Mouse (Mus musculus) stomach, embryonic 14.5 days (tissue): ENCODE data around the gene Saxo1. TPM values are rescaled to one million over a fixed set of nuclear protein-coding genes. Genes with fewer than 3 reads are reported as not detected.

Experiments used
- ATAC-seq: fragments of 200-750 bp; cut with Nextera tagmentation; 2 replicates; pipeline ENCODE4 v1.8.0; 2017; ENCODE audit warnings: low read depth, moderate TSS enrichment; ENCODE audit not compliant: insufficient number of reproducible peaks, insufficient read depth, low FRiP score
- H3K27ac ChIP-seq: fragments of 300-500 bp; sonication (generic); 2 replicates; pipeline ENCODE4 v1.5.1; 2014; ENCODE audit warnings: mild to moderate bottlenecking, low read length, moderate library complexity, mixed read lengths
- H3K27me3 ChIP-seq: fragments of 300-500 bp; sonication (generic); 2 replicates; pipeline ENCODE4 v1.6.1; 2014; ENCODE audit warnings: low read length, control low read depth, mixed read lengths; ENCODE audit not compliant: control insufficient read depth, insufficient read depth
- H3K36me3 ChIP-seq: fragments of 300-500 bp; sonication (generic); 2 replicates; pipeline ENCODE4 v1.6.1; 2014; ENCODE audit warnings: mild to moderate bottlenecking, control low read depth, low read length, moderate library complexity, mixed read lengths; ENCODE audit not compliant: control insufficient read depth, insufficient read depth
- H3K4me1 ChIP-seq: fragments of 300-500 bp; sonication (generic); 2 replicates; pipeline ENCODE4 v1.6.1; 2014; ENCODE audit warnings: low read length, control low read depth, mixed read lengths; ENCODE audit not compliant: control insufficient read depth, insufficient read depth
- H3K4me2 ChIP-seq: fragments of 300-500 bp; sonication (generic); replicated peaks from 2 replicates; pipeline ENCODE4 v1.6.1; 2014; ENCODE audit warnings: low read depth, low read length, control low read depth
- H3K4me3 ChIP-seq: fragments of 300-500 bp; sonication (generic); 2 replicates; pipeline ENCODE4 v1.5.1; 2014; ENCODE audit warnings: low read depth, low read length, control low read depth
- H3K9ac ChIP-seq: fragments of 300-500 bp; sonication (generic); replicated peaks from 2 replicates; pipeline ENCODE4 v1.6.1; 2014; ENCODE audit warnings: low read depth, mild to moderate bottlenecking, control low read depth, low read length, moderate library complexity, mixed read lengths
- H3K9me3 ChIP-seq: fragments of 300-500 bp; sonication (generic); 2 replicates; pipeline ENCODE4 v1.6.1; 2016; ENCODE audit warnings: low read depth, low read length, control low read depth; ENCODE audit not compliant: control insufficient read depth
- WGBS: fragments of 180-500 bp; shearing (Covaris S2); extraction: QIAGEN DNeasy Blood & Tissue Kit; methylation state at CpG from one replicate; pipeline ENCODE4 v1.1.7; 2014; 5-methylcytosine and 5-hydroxymethylcytosine counted together
- polyA plus RNA-seq: library from polyadenylated mRNA; unstranded; fragments of >200 nt; fragmentation: Nextera tagmentation; extraction: Ambion mirVana; gene quantifications from 2 replicates; pipeline ENCODE4 v1.2.1, GENCODE M21; 2014

Saxo1 gene
- polyA plus RNA-seq, 1 experiment from 2014 or later = not detected

- peak overlapping the region; percentile 71 for H3K9ac ChIP-seq
- H3K27ac ChIP-seq = peak overlapping the region; percentile 96
- H3K9me3 ChIP-seq = no peaks in the 10 kb centered on the region
- H3K27me3 ChIP-seq = no peaks in the 10 kb centered on the region
- peaks cover 7% of the 10 kb centered on the region for H3K4me1 ChIP-seq
- peak overlapping the region; percentile 70 for H3K4me2 ChIP-seq
- H3K36me3 ChIP-seq = no peaks in the 10 kb centered on the region
- peak overlapping the region; percentile 83 for H3K4me3 ChIP-seq
- ATAC-seq = peak; percentile 19; the same call in 1 of the 2 replicates
- WGBS = 17% methylated on average over 6 of the region's 6 CpGs
Measured at GRCm38 (mm10) chr4:86574939-86575282, 16.8 kb upstream of the Saxo1 start.

GRCm38 (mm10) chr4:86561061-86561460 is 2.9 kb upstream of the Saxo1 start:
- Histone ChIP-seq H3K4me2 (no peak overlapping the region), H3K9ac (no peak overlapping the region), H3K9me3 (no peaks in the 10 kb centered on the region), H3K27ac (no peak overlapping the region), H3K27me3 (no peaks in the 10 kb centered on the region), H3K4me3 (no peak overlapping the region), H3K4me1 (no peaks in the 10 kb centered on the region), H3K36me3 (no peaks in the 10 kb centered on the region)
- 95% methylated on average over 3 of the region's 3 CpGs for WGBS
- ATAC-seq = no peak

- no peak for ATAC-seq
- H3K4me2 ChIP-seq = no peak overlapping the region
- H3K36me3 ChIP-seq = no peaks in the 10 kb centered on the region
- no peak overlapping the region for H3K4me3 ChIP-seq
- H3K9ac ChIP-seq = no peak overlapping the region
- H3K4me1 ChIP-seq = no peaks in the 10 kb centered on the region
- H3K9me3 ChIP-seq = no peaks in the 10 kb centered on the region
- no peaks in the 10 kb centered on the region for H3K27me3 ChIP-seq
- no peak overlapping the region for H3K27ac ChIP-seq
- 69% methylated on average over 4 of the region's 4 CpGs for WGBS
Measured at GRCm38 (mm10) chr4:86559006-86559405, 878 bp upstream of the Saxo1 start.

GRCm38 (mm10) chr4:86557371-86557770 is 757 bp downstream of the Saxo1 start:
- Histone ChIP-seq H3K27ac (no peak overlapping the region), H3K9ac (no peak overlapping the region), H3K4me1 (no peaks in the 10 kb centered on the region), H3K36me3 (no peaks in the 10 kb centered on the region), H3K27me3 (no peaks in the 10 kb centered on the region), H3K4me3 (no peak overlapping the region), H3K4me2 (no peak overlapping the region), H3K9me3 (no peaks in the 10 kb centered on the region)
- no peak for ATAC-seq
- WGBS = 71% methylated on average over 7 of the region's 7 CpGs

- Histone ChIP-seq H3K27ac (no peak overlapping the region), H3K9me3 (no peaks in the 10 kb centered on the region), H3K4me2 (no peak overlapping the region), H3K27me3 (no peaks in the 10 kb centered on the region), H3K4me3 (no peak overlapping the region), H3K36me3 (no peaks in the 10 kb centered on the region), H3K9ac (no peak overlapping the region), H3K4me1 (no peaks in the 10 kb centered on the region)
- WGBS = 21% methylated on average over 6 of the region's 6 CpGs
- no peak for ATAC-seq
Measured at GRCm38 (mm10) chr4:86555035-86555707, 3.0 kb downstream of the Saxo1 start.

GRCm38 (mm10) chr4:86548332-86548731 is 9.8 kb downstream of the Saxo1 start:
- ATAC-seq = no peak
- H3K36me3 ChIP-seq = no peaks in the 10 kb centered on the region
- no peak overlapping the region for H3K4me2 ChIP-seq
- H3K4me3 ChIP-seq = no peak overlapping the region
- WGBS = 85% methylated on average over 9 of the region's 9 CpGs
- no peak overlapping the region for H3K9ac ChIP-seq
- H3K9me3 ChIP-seq = no peaks in the 10 kb centered on the region
- H3K27ac ChIP-seq = no peak overlapping the region
- H3K27me3 ChIP-seq = no peaks in the 10 kb centered on the region
- no peaks in the 10 kb centered on the region for H3K4me1 ChIP-seq

- H3K27me3 ChIP-seq = no peaks in the 10 kb centered on the region
- no peak overlapping the region for H3K9ac ChIP-seq
- H3K9me3 ChIP-seq = no peaks in the 10 kb centered on the region
- no peaks in the 10 kb centered on the region for H3K4me1 ChIP-seq
- ATAC-seq = no peak; the same call in 1 of the 2 replicates
- H3K27ac ChIP-seq = no peak overlapping the region
- WGBS = 49% methylated on average over 5 of the region's 5 CpGs
- no peak overlapping the region for H3K4me3 ChIP-seq
- no peak overlapping the region for H3K4me2 ChIP-seq
- no peaks in the 10 kb centered on the region for H3K36me3 ChIP-seq
Measured at GRCm38 (mm10) chr4:86545615-86546014, 12.5 kb downstream of the Saxo1 start.

- Histone ChIP-seq H3K9me3 (no peaks in the 10 kb centered on the region), H3K4me3 (no peak overlapping the region), H3K4me1 (no peaks in the 10 kb centered on the region), H3K9ac (no peak overlapping the region), H3K36me3 (no peaks in the 10 kb centered on the region), H3K27ac (no peak overlapping the region), H3K4me2 (no peak overlapping the region), H3K27me3 (no peaks in the 10 kb centered on the region)
- WGBS = 83% methylated on average over 3 of the region's 3 CpGs
- ATAC-seq = no peak
Measured at GRCm38 (mm10) chr4:86543999-86544398, 14.1 kb downstream of the Saxo1 start.

GRCm38 (mm10) chr4:86541573-86541972 is 16.6 kb downstream of the Saxo1 start:
- Histone ChIP-seq H3K27ac (no peak overlapping the region), H3K4me2 (no peak overlapping the region), H3K36me3 (no peaks in the 10 kb centered on the region), H3K4me1 (no peaks in the 10 kb centered on the region), H3K9me3 (no peaks in the 10 kb centered on the region), H3K4me3 (no peak overlapping the region), H3K9ac (no peak overlapping the region), H3K27me3 (no peaks in the 10 kb centered on the region)
- no peak for ATAC-seq
- WGBS = 84% methylated on average over 1 of the region's 1 CpGs
